Mouse (Mus musculus) neural tube, embryonic 11.5 days (tissue): ENCODE results near the gene Senp3. TPM values are rescaled to one million over a fixed set of nuclear protein-coding genes. Genes with fewer than 3 reads are reported as not detected.

Experiments
- ATAC-seq: fragments of 200-750 bp; cut with Nextera tagmentation; 2 replicates; pipeline ENCODE4 v1.8.0; 2017; ENCODE audit warnings: moderate number of reproducible peaks, mild to moderate bottlenecking, moderate TSS enrichment, moderate library complexity; ENCODE audit not compliant: insufficient read depth, low FRiP score, low TSS enrichment
- DNase-seq: peaks from one replicate; pipeline ENCODE4 v3.0.0-alpha.2; 2015; ENCODE audit warnings: low spot score
- H3K27ac ChIP-seq: fragments of 300-500 bp; sonication (generic); 2 replicates; pipeline ENCODE4 v1.5.1; 2014; ENCODE audit warnings: low read depth, mild to moderate bottlenecking, low read length
- H3K27me3 ChIP-seq: fragments of 300-500 bp; sonication (generic); 2 replicates; pipeline ENCODE4 v1.6.1; 2014; ENCODE audit warnings: mild to moderate bottlenecking, low read length, mixed read lengths; ENCODE audit not compliant: control insufficient read depth, insufficient read depth
- H3K36me3 ChIP-seq: fragments of 300-500 bp; sonication (generic); 2 replicates; pipeline ENCODE4 v1.6.1; 2014; ENCODE audit warnings: mild to moderate bottlenecking, low read length, moderate library complexity, mixed read lengths; ENCODE audit not compliant: control insufficient read depth, insufficient read depth
- H3K4me1 ChIP-seq: fragments of 300-500 bp; sonication (generic); 2 replicates; pipeline ENCODE4 v1.6.1; 2014; ENCODE audit warnings: low read length, mixed read lengths; ENCODE audit not compliant: control insufficient read depth, insufficient read depth
- H3K4me2 ChIP-seq: fragments of 300-500 bp; sonication (generic); 2 replicates; pipeline ENCODE4 v1.6.1; 2014; ENCODE audit warnings: low read depth, mild to moderate bottlenecking, moderate library complexity
- H3K4me3 ChIP-seq: fragments of 300-500 bp; sonication (generic); 2 replicates; pipeline ENCODE4 v1.5.1; 2014; ENCODE audit warnings: low read depth, low read length
- H3K9ac ChIP-seq: fragments of 300-500 bp; sonication (generic); 2 replicates; pipeline ENCODE4 v1.6.1; 2014; ENCODE audit warnings: mild to moderate bottlenecking, low read length
- H3K9me3 ChIP-seq: fragments of 300-500 bp; sonication (generic); 2 replicates; pipeline ENCODE4 v1.6.1; 2016; ENCODE audit warnings: low read length; ENCODE audit not compliant: control insufficient read depth
- WGBS: fragments of 180-500 bp; shearing (Covaris S2); extraction: QIAGEN DNeasy Blood & Tissue Kit; methylation state at CpG from one replicate; pipeline ENCODE4 v1.1.7; 2014; 5-methylcytosine and 5-hydroxymethylcytosine counted together
- polyA plus RNA-seq: library from polyadenylated mRNA; unstranded; fragments of >200 nt; fragmentation: Nextera tagmentation; extraction: Ambion mirVana; gene quantifications from 2 replicates; pipeline ENCODE4 v1.2.1, GENCODE M21; 2014

Gene Senp3
- polyA plus RNA-seq, 1 experiment from 2014 or later = 93.8 TPM

DNA sequence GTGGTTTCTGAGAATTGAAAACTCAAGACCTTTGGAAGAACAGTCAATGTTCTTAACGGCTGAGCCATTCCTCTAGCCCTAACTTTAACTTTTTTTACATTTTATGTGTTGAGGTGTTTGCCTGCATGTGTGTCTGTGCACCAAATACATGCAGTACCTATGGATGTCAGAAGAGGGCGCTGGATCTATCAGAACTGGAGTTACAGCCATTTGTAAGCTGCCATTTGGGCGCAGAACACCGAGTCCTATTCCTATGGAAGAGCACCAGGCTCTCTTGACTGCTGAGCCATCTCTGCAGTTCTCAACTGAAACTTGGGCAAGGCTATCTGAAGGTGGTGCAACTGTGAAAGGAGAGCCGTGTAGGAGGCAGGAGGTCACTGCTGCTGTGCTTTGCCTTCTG is 16.7 kb upstream of the Senp3 start:
- Histone ChIP-seq H3K9me3 (no peaks in the 10 kb centered on the region), H3K4me3 (no peak overlapping the region), H3K36me3 (no peaks in the 10 kb centered on the region), H3K27ac (no peak overlapping the region), H3K4me2 (no peak overlapping the region), H3K4me1 (peaks cover 9% of the 10 kb centered on the region; the same call in 1 of the 2 replicates), H3K9ac (no peak overlapping the region), H3K27me3 (0 out of 2 replicates have a peak, but pooled peaks cover 3% of the 10 kb centered on the region)
- WGBS = 70% methylated on average over 5 of the region's 5 CpGs
- DNase-seq = no peak
- ATAC-seq = no peak

DNA sequence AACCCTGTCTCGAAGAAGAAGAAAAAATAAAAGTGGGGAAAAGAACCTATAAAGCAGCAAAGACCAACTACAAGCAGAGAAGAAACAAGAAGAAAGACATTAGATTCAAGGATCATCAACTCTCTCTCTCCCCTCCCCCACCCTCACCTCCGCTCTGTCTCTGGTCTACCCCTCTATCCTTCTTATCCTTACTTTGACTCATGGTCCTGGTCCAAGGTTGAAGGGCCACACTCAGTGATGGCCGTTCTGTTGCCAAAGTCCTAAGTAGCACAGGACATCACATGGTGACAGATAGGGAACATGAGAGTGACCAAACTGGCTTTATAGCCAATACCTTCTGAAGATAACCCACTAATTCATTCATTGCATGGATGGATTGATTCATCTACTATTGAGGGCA is 15.5 kb upstream of the Senp3 start:
- H3K36me3 ChIP-seq = no peaks in the 10 kb centered on the region
- 0 out of 2 replicates have a peak, but pooled peaks cover 3% of the 10 kb centered on the region for H3K27me3 ChIP-seq
- no peaks in the 10 kb centered on the region for H3K9me3 ChIP-seq
- no peak overlapping the region for H3K4me2 ChIP-seq
- ATAC-seq (no peak), DNase-seq (no peak)
- H3K27ac ChIP-seq = no peak overlapping the region
- peaks cover 9% of the 10 kb centered on the region; the same call in 1 of the 2 replicates for H3K4me1 ChIP-seq
- H3K9ac ChIP-seq = no peak overlapping the region
- H3K4me3 ChIP-seq = no peak overlapping the region
- WGBS = 83% methylated on average over 3 of the region's 3 CpGs

DNA sequence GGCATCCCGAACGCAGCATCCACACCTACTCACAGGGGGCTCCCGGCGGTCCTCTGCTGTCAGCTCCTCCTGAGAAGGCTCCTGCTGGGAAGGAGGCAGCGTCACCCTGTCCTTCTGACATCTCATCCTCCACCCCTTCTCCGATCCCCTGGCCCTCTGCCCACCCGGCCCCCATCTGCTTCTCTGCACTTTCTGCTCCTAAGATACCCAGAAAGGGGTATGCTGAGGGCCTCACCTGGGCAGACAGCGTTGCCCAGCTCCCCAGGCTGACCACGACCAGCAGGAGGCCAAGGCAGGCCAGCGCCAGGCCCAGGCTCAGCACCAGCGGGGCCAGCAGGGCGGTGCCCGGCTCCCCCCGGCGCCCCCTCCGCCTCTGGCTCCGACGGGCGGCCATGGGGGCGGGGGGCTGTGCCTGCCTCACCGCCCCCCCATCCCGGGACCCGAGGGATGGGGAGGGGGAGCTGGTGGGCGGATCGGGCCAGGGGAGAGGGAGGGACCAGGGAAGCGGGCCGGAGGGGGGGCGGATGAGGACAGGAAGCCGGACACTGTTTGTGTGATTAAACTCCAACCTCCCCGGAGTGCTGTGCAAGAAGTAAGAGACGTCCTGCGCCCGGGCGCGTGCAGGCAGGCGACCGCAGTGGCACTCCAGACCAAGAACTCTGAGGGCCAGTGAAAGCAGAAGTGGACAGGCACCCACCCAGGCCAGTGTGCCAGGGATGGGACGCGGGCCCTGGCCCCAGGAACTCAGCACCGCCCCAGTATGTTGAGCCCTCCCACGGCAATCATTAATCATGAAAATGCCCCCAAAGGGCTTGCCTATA is 13.7 kb upstream of the Senp3 start, which contains the start of the genes Tnfsf12 and Tnfsfm13:
Gene Tnfsf12 (minus strand): TSS at position 489 of the 821 bp plus-strand sequence.
Gene Tnfsfm13 (minus strand): TSS at position 738 of the 821 bp plus-strand sequence.
- Histone ChIP-seq H3K36me3 (no peaks in the 10 kb centered on the region), H3K27ac (no peak within 1 kb of the TSS), H3K9ac (peak within 1 kb of the TSS; percentile 77), H3K4me3 (peak within 1 kb of the TSS; percentile 43), H3K4me2 (peak within 1 kb of the TSS; percentile 84), H3K9me3 (no peaks in the 10 kb centered on the region), H3K4me1 (peaks cover 9% of the 10 kb centered on the region; the same call in 1 of the 2 replicates), H3K27me3 (0 out of 2 replicates have a peak, but pooled peaks cover 3% of the 10 kb centered on the region)
- under 1% methylated on average over 41 of the region's 41 CpGs for WGBS
- DNase-seq = peak; percentile 55
- ATAC-seq = no peak

DNA sequence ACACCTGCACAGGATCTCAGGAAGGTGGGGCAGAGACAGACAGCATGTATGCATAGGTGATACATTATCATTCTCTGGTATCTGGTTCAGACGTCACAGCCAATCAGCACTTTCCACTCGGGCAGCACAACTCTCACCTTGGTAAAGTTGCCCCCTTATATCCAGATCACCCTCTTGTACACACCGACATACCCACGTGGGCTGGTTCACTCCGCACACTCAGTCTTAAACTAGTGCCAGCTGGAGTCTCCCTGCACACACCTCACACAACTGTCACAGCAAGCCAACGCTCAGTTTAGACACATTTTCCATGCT is 13.1 kb upstream of the Senp3 start:
- Histone ChIP-seq H3K9me3 (no peaks in the 10 kb centered on the region), H3K4me2 (peak overlapping the region; percentile 84), H3K27ac (no peak overlapping the region), H3K9ac (no peak overlapping the region), H3K4me3 (peak overlapping the region; percentile 43; the same call in 1 of the 2 replicates), H3K36me3 (no peaks in the 10 kb centered on the region), H3K4me1 (peaks cover 9% of the 10 kb centered on the region; the same call in 1 of the 2 replicates), H3K27me3 (0 out of 2 replicates have a peak, but pooled peaks cover 3% of the 10 kb centered on the region)
- DNase-seq (no peak), ATAC-seq (no peak)
- 35% methylated on average over 6 of the region's 6 CpGs for whole genome bisulfite sequencing

DNA sequence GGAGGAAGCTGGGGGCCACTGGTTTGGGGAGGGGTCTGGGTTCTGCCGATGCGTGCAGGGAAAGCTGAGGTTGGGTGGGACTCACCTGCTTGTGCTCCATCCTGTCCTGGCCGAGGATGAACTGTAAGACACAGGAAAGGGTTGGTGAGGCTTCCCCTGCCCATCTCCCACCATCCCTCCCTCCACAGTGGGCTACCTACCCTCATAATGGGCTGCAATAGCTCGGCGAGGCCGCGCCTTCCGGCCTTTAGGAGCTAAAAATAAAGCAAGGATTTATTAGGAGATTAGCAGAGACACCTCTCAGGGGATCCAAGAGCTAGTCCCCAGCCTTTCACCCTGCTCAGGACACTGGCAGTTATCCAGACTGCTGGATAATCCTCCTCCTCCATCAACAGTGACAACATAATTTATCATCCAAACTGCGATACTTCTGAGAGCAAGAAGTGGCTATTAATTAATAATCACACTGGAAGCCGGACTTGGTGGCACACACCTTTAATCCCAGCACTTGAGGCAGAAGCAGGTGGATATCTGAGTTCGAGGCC is 11.6 kb upstream of the Senp3 start:
- H3K4me2 ChIP-seq = no peak overlapping the region
- no peak overlapping the region; the same call in 1 of the 2 replicates for H3K9ac ChIP-seq
- 63% methylated on average over 11 of the region's 11 CpGs for WGBS
- H3K27ac ChIP-seq = no peak overlapping the region
- 0 out of 2 replicates have a peak, but pooled peaks cover 3% of the 10 kb centered on the region for H3K27me3 ChIP-seq
- H3K9me3 ChIP-seq = no peaks in the 10 kb centered on the region
- DNase-seq = no peak
- no peak for ATAC-seq
- H3K4me3 ChIP-seq = no peak overlapping the region
- peaks cover 9% of the 10 kb centered on the region; the same call in 1 of the 2 replicates for H3K4me1 ChIP-seq
- no peaks in the 10 kb centered on the region for H3K36me3 ChIP-seq

DNA sequence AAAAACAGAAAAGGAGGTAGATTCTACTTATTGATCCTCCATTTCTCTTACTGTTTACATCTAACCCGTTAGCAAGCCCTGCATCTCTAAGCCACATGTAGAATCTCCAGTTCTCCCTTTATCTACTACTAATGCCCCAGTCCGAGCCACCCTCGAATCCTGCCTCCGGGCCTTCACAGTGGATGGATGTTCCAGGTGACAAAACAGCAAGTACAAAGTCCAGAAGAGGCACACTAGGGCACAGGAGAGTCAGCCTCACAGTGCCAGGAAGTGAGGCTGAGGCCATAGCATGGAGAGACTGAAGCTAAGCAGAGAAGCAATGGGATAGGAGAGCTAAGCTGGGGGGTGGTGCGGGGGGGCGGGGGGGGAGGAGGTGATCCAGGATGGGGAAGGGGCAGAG is 11.0 kb upstream of the Senp3 start:
- no peak overlapping the region for H3K27ac ChIP-seq
- H3K36me3 ChIP-seq = no peaks in the 10 kb centered on the region
- ATAC-seq (no peak), DNase-seq (no peak)
- H3K4me1 ChIP-seq = peaks cover 9% of the 10 kb centered on the region; the same call in 1 of the 2 replicates
- H3K9ac ChIP-seq = no peak overlapping the region
- H3K27me3 ChIP-seq = 0 out of 2 replicates have a peak, but pooled peaks cover 3% of the 10 kb centered on the region
- H3K4me2 ChIP-seq = no peak overlapping the region
- H3K9me3 ChIP-seq = no peaks in the 10 kb centered on the region
- no peak overlapping the region for H3K4me3 ChIP-seq
- WGBS = 85% methylated on average over 6 of the region's 6 CpGs

DNA sequence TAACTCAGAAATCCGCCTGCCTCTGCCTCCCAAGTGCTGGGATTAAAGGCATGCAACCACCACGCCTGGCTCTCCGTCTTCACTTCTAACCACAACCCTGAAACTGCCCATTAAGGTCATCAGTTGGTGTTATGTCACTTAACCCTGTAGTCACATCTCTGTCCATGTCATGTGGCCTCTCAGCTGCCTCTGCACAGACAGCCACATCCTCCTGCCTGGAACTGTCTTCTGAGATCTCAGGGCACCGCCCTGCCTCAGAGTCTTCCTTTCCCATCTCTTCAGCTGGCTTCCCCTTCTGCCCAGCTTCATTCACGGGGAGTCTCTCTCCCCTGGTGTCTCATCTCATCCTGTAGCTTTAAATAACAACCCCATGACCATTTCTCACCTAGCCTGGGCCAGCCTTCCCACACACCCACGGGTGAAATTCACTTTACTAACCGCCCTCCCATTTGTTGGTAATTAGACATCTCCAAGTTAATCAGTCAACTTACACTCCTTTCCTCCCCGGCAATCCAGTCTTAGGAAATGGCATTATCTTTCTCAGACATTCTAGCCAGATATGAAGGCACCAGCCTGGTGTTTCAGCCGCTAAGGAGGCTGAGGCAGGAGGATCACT is 10.4 kb upstream of the Senp3 start:
- DNase-seq (no peak), ATAC-seq (no peak)
- H3K27ac ChIP-seq = no peak overlapping the region
- H3K36me3 ChIP-seq = no peaks in the 10 kb centered on the region
- no peak overlapping the region for H3K9ac ChIP-seq
- no peak overlapping the region for H3K4me2 ChIP-seq
- H3K4me3 ChIP-seq = no peak overlapping the region
- no peaks in the 10 kb centered on the region for H3K9me3 ChIP-seq
- H3K27me3 ChIP-seq = 0 out of 2 replicates have a peak, but pooled peaks cover 3% of the 10 kb centered on the region
- 81% methylated on average over 9 of the region's 9 CpGs for WGBS
- peaks cover 9% of the 10 kb centered on the region; the same call in 1 of the 2 replicates for H3K4me1 ChIP-seq

DNA sequence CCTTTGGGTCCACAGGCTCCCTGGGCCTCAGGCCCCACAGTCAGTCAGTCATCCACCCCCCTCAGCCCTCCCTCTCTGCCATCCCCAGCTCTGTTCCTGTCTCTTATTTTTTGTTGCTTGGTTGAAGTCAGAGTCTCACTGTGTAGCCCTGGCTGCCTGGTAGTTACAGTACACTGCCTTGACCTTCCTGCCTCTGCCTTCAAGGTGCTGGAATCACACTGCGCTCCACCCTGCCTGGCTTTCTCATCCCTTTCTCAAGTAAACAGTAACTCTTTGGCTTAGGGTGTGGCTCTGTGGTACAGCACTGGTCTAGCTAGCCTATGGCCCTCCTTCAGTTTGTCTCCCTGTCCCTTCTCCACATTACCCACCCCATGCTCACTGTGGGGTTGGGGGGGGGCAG is 8.0 kb upstream of the Senp3 start:
- ATAC-seq = no peak
- Histone ChIP-seq H3K27ac (no peak overlapping the region), H3K9ac (no peak overlapping the region)

More for the DNA sequence above, 8.0 kb upstream of the Senp3 start:
- Histone ChIP-seq H3K27me3 (0 out of 2 replicates have a peak, but pooled peaks cover 1% of the 10 kb centered on the region), H3K36me3 (no peaks in the 10 kb centered on the region), H3K9me3 (no peaks in the 10 kb centered on the region), H3K4me1 (no peaks in the 10 kb centered on the region), H3K4me2 (no peak overlapping the region), H3K4me3 (no peak overlapping the region)
- DNase-seq = no peak
- 100% methylated on average over 1 of the region's 1 CpGs for WGBS
